In the genomic region with DNA sequence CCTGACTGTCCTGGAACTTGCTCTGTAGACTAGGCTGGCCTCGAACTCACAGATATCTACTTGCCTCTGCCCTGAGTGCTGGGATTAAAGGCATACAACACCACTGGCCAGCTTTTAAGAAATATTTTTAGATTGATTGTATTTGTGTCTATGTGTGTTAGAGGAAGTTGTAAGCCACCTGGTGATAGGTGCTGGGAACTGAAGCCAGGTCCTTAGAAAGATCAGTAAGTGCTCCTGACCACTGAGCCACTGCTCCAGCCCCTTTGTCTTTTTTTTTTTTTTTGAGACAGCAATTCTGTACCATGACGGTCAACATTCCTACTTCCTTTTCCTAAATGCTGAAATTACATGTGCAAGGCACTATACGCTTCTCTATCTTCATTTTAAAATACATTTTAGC, we compare ENCODE assay signal across 11 mouse cellular contexts. TPM values are rescaled to one million over a fixed set of nuclear protein-coding genes. Genes with fewer than 3 reads are reported as not detected.
DNase-seq lines count a peak whose midpoint lies in the region; ATAC-seq and TF ChIP-seq lines count a peak whose summit lies in the region.
"Had no signal": no experiment of that assay in that cellular context is flagged by ENCODE, and none has a peak within 500 bp of the region (broad histone marks: within the 10 kb centered on the region; RNA-seq: fewer than 3 reads in every experiment).

No protein-coding gene starts in this region.

- no peak overlapping the region for H3K27ac ChIP-seq in heart, embryonic 12.5 days (ENCODE audit: poor library complexity, severe bottlenecking)
- H3K27ac ChIP-seq in CH12.LX (ENCODE audit: insufficient read depth, low read depth): no peak overlapping the region
- no peak overlapping the region for H3K27ac ChIP-seq in forebrain, embryonic 13.5 days
- H3K27ac ChIP-seq in liver, embryonic 16.5 days (ENCODE audit: low read length): no peak overlapping the region

- peak in 1 of 2 experiments; percentile 12; a peak in 1 of 4 replicates for TF ChIP-seq CTCF in CH12.LX (conservative IDR thresholded peaks at IDR 0.05 in 1 of 2, IDR thresholded peaks at IDR 0.05 in 1 of 2; ENCODE audit: low read depth in 2 of 2, low read length in 2 of 2)

- no peak for DNase-seq in heart, postnatal 25 days (ENCODE audit: low spot score)
- peak; percentile 49 for DNase-seq in CH12.LX (ENCODE audit: extremely low read depth)
- DNase-seq in urinary bladder, adult 18-20 months (ENCODE audit: low spot score in 2 of 2): no peak
- no peak for DNase-seq in cerebellum, postnatal 25 days
- no peak for DNase-seq in spleen, postnatal 10 days (ENCODE audit: low spot score in 2 of 2)
- DNase-seq: adrenal gland, postnatal 10 days had no signal

- in situ Hi-C loops in CH12.LX (cut with MboI; ENCODE audit: low pct_ligation_motif_present, low pct_unique_long_range_greater_than_20kb, low sequenced_read_pairs): no loop called here

- H3K4me3 ChIP-seq in heart, embryonic 12.5 days: no peak overlapping the region
- H3K4me3 ChIP-seq in CH12.LX (replicated peaks in 1 of 3; ENCODE audit: low read depth in 2 of 3, low read length in 2 of 3, poor library complexity in 1 of 3): peak overlapping the region in 1 of 3 experiments; percentile 98
- peak overlapping the region; percentile 99 for H3K4me3 ChIP-seq in forebrain, embryonic 13.5 days
- H3K4me3 ChIP-seq in liver, embryonic 16.5 days (ENCODE audit: low read depth, low read length): no peak overlapping the region

- TF ChIP-seq RAD21 in CH12.LX (IDR thresholded peaks at IDR 0.05; ENCODE audit: low read depth, low read length): no peak

- ATAC-seq in heart, embryonic 12.5 days (ENCODE audit: insufficient number of reproducible peaks, low FRiP score): no peak
- ATAC-seq in forebrain, embryonic 13.5 days: no peak
- no peak for ATAC-seq in liver, embryonic 16.5 days (ENCODE audit: low read depth)

- H3K9me3 ChIP-seq in heart, embryonic 12.5 days (replicated peaks): no peaks in the 10 kb centered on the region
- H3K9me3 ChIP-seq in CH12.LX (replicated peaks; ENCODE audit: low read length): no peaks in the 10 kb centered on the region
- no peaks in the 10 kb centered on the region for H3K9me3 ChIP-seq in forebrain, embryonic 13.5 days (replicated peaks)
- no peaks in the 10 kb centered on the region for H3K9me3 ChIP-seq in liver, embryonic 16.5 days (replicated peaks; ENCODE audit: control insufficient read depth, low read length)

- no peak for TF ChIP-seq POLR2A in CH12.LX (IDR thresholded peaks at IDR 0.05; ENCODE audit: low read depth, low read length)

- peaks cover 19% of the 10 kb centered on the region for H3K79me2 ChIP-seq in CH12.LX (replicated peaks; ENCODE audit: control insufficient read depth, extremely low read depth, insufficient read depth, poor library complexity, severe bottlenecking)

- 84% methylated on average over 3 of the region's 3 CpGs for WGBS in heart, embryonic 12.5 days
- WGBS in forebrain, embryonic 13.5 days: 91% methylated on average over 3 of the region's 3 CpGs
- 55% methylated on average over 3 of the region's 3 CpGs for WGBS in liver, embryonic 16.5 days (ENCODE audit: insufficient replicate concordance)

- peaks cover 23% of the 10 kb centered on the region for H3K36me3 ChIP-seq in heart, embryonic 12.5 days
- peaks cover 15 to 29% of the 10 kb centered on the region in 2 experiments for H3K36me3 ChIP-seq in CH12.LX (replicated peaks in 1 of 2; ENCODE audit: control insufficient read depth in 1 of 2, insufficient read depth in 1 of 2, low read length in 1 of 2)
- peaks cover 27% of the 10 kb centered on the region for H3K36me3 ChIP-seq in forebrain, embryonic 13.5 days (ENCODE audit: poor library complexity, severe bottlenecking)
- 0 out of 2 replicates have a peak, but pooled peaks cover 3% of the 10 kb centered on the region for H3K36me3 ChIP-seq in liver, embryonic 16.5 days (ENCODE audit: control insufficient read depth, insufficient read depth)

- H3K4me2 ChIP-seq in heart, embryonic 12.5 days: peak overlapping the region; percentile 91; the same call in 1 of the 2 replicates
- no peak overlapping the region for H3K4me2 ChIP-seq in CH12.LX (ENCODE audit: insufficient read depth, low read depth, poor library complexity, severe bottlenecking)
- H3K4me2 ChIP-seq in forebrain, embryonic 13.5 days: peak overlapping the region; percentile 96
- no peak overlapping the region for H3K4me2 ChIP-seq in liver, embryonic 16.5 days (ENCODE audit: low read depth, low read length)

- H3K27me3 ChIP-seq in heart, embryonic 12.5 days (replicated peaks): peaks cover 13% of the 10 kb centered on the region; the same call in 1 of the 2 replicates
- no peaks in the 10 kb centered on the region for H3K27me3 ChIP-seq in CH12.LX (replicated peaks)
- peaks cover 24% of the 10 kb centered on the region for H3K27me3 ChIP-seq in forebrain, embryonic 13.5 days
- peaks cover 7% of the 10 kb centered on the region for H3K27me3 ChIP-seq in liver, embryonic 16.5 days (ENCODE audit: control insufficient read depth, insufficient read depth, low read depth, low read length)

- intact Hi-C loops in heart, postnatal 25 days (cut with DNase I): loop anchor here (2.0 kb wide), 1 partner anchor 22 kb away; a partner anchor contains a TSS

- H3K9ac ChIP-seq in heart, embryonic 12.5 days: no peak overlapping the region
- peak overlapping the region; percentile 92; the same call in 1 of the 2 replicates for H3K9ac ChIP-seq in CH12.LX (ENCODE audit: insufficient read depth, low read depth)
- no peak overlapping the region for H3K9ac ChIP-seq in forebrain, embryonic 13.5 days
- peak overlapping the region; percentile 88; the same call in 1 of the 2 replicates for H3K9ac ChIP-seq in liver, embryonic 16.5 days (ENCODE audit: low read depth, low read length)

- dilution Hi-C loops in CH12.LX (cut with MboI; ENCODE audit: extremely low pct_ligation_motif_present, extremely low pct_unique_long_range_greater_than_20kb, low sequenced_read_pairs): no loop called here

- TF ChIP-seq EP300 in CH12.LX (IDR thresholded peaks at IDR 0.05; ENCODE audit: low read length): no peak

- peaks cover 14% of the 10 kb centered on the region for H3K4me1 ChIP-seq in heart, embryonic 12.5 days (replicated peaks)
- H3K4me1 ChIP-seq in CH12.LX (ENCODE audit: control insufficient read depth in 1 of 2, insufficient read depth in 2 of 2): peaks cover 10 to 19% of the 10 kb centered on the region in 2 experiments; a peak in 3 of 4 replicates
- H3K4me1 ChIP-seq in forebrain, embryonic 13.5 days: peaks cover 20% of the 10 kb centered on the region
- H3K4me1 ChIP-seq in liver, embryonic 16.5 days (ENCODE audit: control insufficient read depth, low read depth, low read length): peaks cover 14% of the 10 kb centered on the region

TF ChIP-seq in CH12.LX, 34 proteins besides CTCF, POLR2A, EP300 and RAD21:
- no peak; the same call in 1 of the 2 replicates for TF ChIP-seq SIN3A (IDR thresholded peaks at IDR 0.05; ENCODE audit: low read length)
- no peak for TF ChIP-seq ELF1 (IDR thresholded peaks at IDR 0.05; ENCODE audit: low read depth, low read length)
- no peak for TF ChIP-seq NRF1 (IDR thresholded peaks at IDR 0.05; ENCODE audit: low read depth, low read length)
- TF ChIP-seq ZNF384 (IDR thresholded peaks at IDR 0.05; ENCODE audit: low read depth, low read length): peak; percentile 52

RNA-seq across cellular contexts. Expression of a gene that starts 5.8 kb away (rescaled TPM):
- polyA plus RNA-seq in heart, embryonic 12.5 days (2016; fragmentation: Nextera tagmentation; extraction: Ambion mirVana): 0.12 and 0.13 TPM in 2 replicates
- total RNA-seq in heart, postnatal 25 days (2021): 1 to 10 TPM; 1.9 to 6.9 TPM
- total RNA-seq in CH12.LX (2012; rRNA removed) (0.08 and 0.25 TPM in 2 replicates), CH12.LX (2014; rRNA removed) (0.15 and 0.30 TPM in 2 replicates)
- polyA plus RNA-seq in CH12.LX (2012; ENCODE audit: insufficient read length, low read depth): 0.15 TPM in 1 of 2 replicates, not detected in the other
- 0.10 and 0.12 TPM in 2 replicates for polyA plus RNA-seq in forebrain, embryonic 13.5 days (2015; fragmentation: Nextera tagmentation; extraction: Ambion mirVana)
- polyA plus RNA-seq in liver, embryonic 16.5 days (2015; fragmentation: Nextera tagmentation; extraction: Ambion mirVana): 0.05 TPM in 1 of 2 replicates, not detected in the other

RNA-seq across cellular contexts. Expression of a gene that starts 16.5 kb away (rescaled TPM):
- polyA plus RNA-seq in heart, embryonic 12.5 days (2016; fragmentation: Nextera tagmentation; extraction: Ambion mirVana): not detected in 2 replicates
- not detected for total RNA-seq in heart, postnatal 25 days (2021)
- not detected in 2 replicates for total RNA-seq in CH12.LX (2012; rRNA removed)
- not detected in 2 replicates for total RNA-seq in CH12.LX (2014; rRNA removed)
- polyA plus RNA-seq in CH12.LX (2012; ENCODE audit: insufficient read length, low read depth): not detected in 2 replicates
- polyA plus RNA-seq in forebrain, embryonic 13.5 days (2015; fragmentation: Nextera tagmentation; extraction: Ambion mirVana): not detected in 2 replicates
- not detected in 2 replicates for polyA plus RNA-seq in liver, embryonic 16.5 days (2015; fragmentation: Nextera tagmentation; extraction: Ambion mirVana)
- total RNA-seq: adrenal gland, postnatal 10 days; common myeloid progenitor, adult 5-6 weeks; left cerebral cortex, postnatal 25 days had no signal

RNA-seq across cellular contexts. Expression of a gene that starts 18.7 kb away (rescaled TPM):
- polyA plus RNA-seq in heart, embryonic 12.5 days (2016; fragmentation: Nextera tagmentation; extraction: Ambion mirVana): 6.2 and 6.4 TPM in 2 replicates
- total RNA-seq in heart, postnatal 25 days (2021): 1 to 10 TPM; 2.9 to 7.7 TPM
- not detected in 2 replicates for total RNA-seq in CH12.LX (2012; rRNA removed)
- not detected in 2 replicates for total RNA-seq in CH12.LX (2014; rRNA removed)
- not detected in 2 replicates for polyA plus RNA-seq in CH12.LX (2012; ENCODE audit: insufficient read length, low read depth)
- 1.5 and 1.6 TPM in 2 replicates for polyA plus RNA-seq in forebrain, embryonic 13.5 days (2015; fragmentation: Nextera tagmentation; extraction: Ambion mirVana)
- 0.87 and 1.5 TPM in 2 replicates for polyA plus RNA-seq in liver, embryonic 16.5 days (2015; fragmentation: Nextera tagmentation; extraction: Ambion mirVana)

RNA-seq across cellular contexts. Expression of a gene that starts 19.2 kb away (rescaled TPM):
- polyA plus RNA-seq in heart, embryonic 12.5 days (2016; fragmentation: Nextera tagmentation; extraction: Ambion mirVana): 2.9 and 3.1 TPM in 2 replicates
- 1 to 10 TPM; 6.9 to 8.1 TPM for total RNA-seq in heart, postnatal 25 days (2021)
- total RNA-seq in CH12.LX (2012; rRNA removed): 0.30 and 0.38 TPM in 2 replicates
- not detected in 2 replicates for total RNA-seq in CH12.LX (2014; rRNA removed)
- 1.1 and 1.4 TPM in 2 replicates for polyA plus RNA-seq in CH12.LX (2012; ENCODE audit: insufficient read length, low read depth)
- polyA plus RNA-seq in forebrain, embryonic 13.5 days (2015; fragmentation: Nextera tagmentation; extraction: Ambion mirVana): 1.00 and 1.3 TPM in 2 replicates
- 0.21 and 0.27 TPM in 2 replicates for polyA plus RNA-seq in liver, embryonic 16.5 days (2015; fragmentation: Nextera tagmentation; extraction: Ambion mirVana)
- total RNA-seq: common myeloid progenitor, adult 5-6 weeks had no signal

RNA-seq across cellular contexts. Expression of a gene that starts 22.2 kb away (rescaled TPM):
- 20.8 and 21.5 TPM in 2 replicates for polyA plus RNA-seq in heart, embryonic 12.5 days (2016; fragmentation: Nextera tagmentation; extraction: Ambion mirVana)
- total RNA-seq in heart, postnatal 25 days (2021): 10 to 100 TPM; 12.7 to 14.1 TPM
- total RNA-seq in CH12.LX (2012; rRNA removed) (27.5 and 31.2 TPM in 2 replicates), CH12.LX (2014; rRNA removed) (28.8 and 32.0 TPM in 2 replicates)
- 31.9 and 35.4 TPM in 2 replicates for polyA plus RNA-seq in CH12.LX (2012; ENCODE audit: insufficient read length, low read depth)
- polyA plus RNA-seq in forebrain, embryonic 13.5 days (2015; fragmentation: Nextera tagmentation; extraction: Ambion mirVana): 18.0 and 18.7 TPM in 2 replicates
- 17.8 and 20.6 TPM in 2 replicates for polyA plus RNA-seq in liver, embryonic 16.5 days (2015; fragmentation: Nextera tagmentation; extraction: Ambion mirVana)

Comparison
In these comparisons a context has a peak if more than half of its experiments do, and no peak if none do; other contexts are left out.
1. H3K4me2 ChIP-seq: peak in heart, embryonic 12.5 days (single experiment) and forebrain, embryonic 13.5 days (single experiment); none in CH12.LX (single experiment) and liver, embryonic 16.5 days (single experiment).
2. H3K9ac ChIP-seq: peak in CH12.LX (single experiment) and liver, embryonic 16.5 days (single experiment); none in heart, embryonic 12.5 days (single experiment) and forebrain, embryonic 13.5 days (single experiment).